Mouse (Mus musculus) kidney, adult 2 months (tissue): ENCODE results near the gene Supt20. TPM values are rescaled to one million over a fixed set of nuclear protein-coding genes. Genes with fewer than 3 reads are reported as not detected.
"Not testable (repeated sequence)": the region's sequence is repeated elsewhere in the genome, so short reads cannot be mapped to it uniquely, and the experiment has no call there.

Experiments
- DNase-seq: peaks from one replicate; pipeline ENCODE4 v3.0.0; 2021
- H3K27ac ChIP-seq: fragments of 200-500 bp; 2 replicates; pipeline ENCODE4 v1.5.1; 2012; ENCODE audit warnings: low read depth, low read length, control low read depth, inconsistent platforms; ENCODE audit not compliant: insufficient read depth
- H3K27me3 ChIP-seq: fragments of 200-500 bp; replicated peaks from 2 replicates; pipeline ENCODE4 v1.6.1; 2012; ENCODE audit warnings: mild to moderate bottlenecking, moderate library complexity, low read length, inconsistent platforms; ENCODE audit not compliant: control insufficient read depth, insufficient read depth
- H3K36me3 ChIP-seq: fragments of 200-500 bp; 2 replicates; pipeline ENCODE4 v1.6.1; 2012; ENCODE audit warnings: mild to moderate bottlenecking, moderate library complexity, low read length, inconsistent platforms; ENCODE audit not compliant: control insufficient read depth, insufficient read depth
- H3K4me1 ChIP-seq: fragments of 200-500 bp; 2 replicates; pipeline ENCODE4 v1.6.1; 2011; ENCODE audit warnings: low read length; ENCODE audit not compliant: control insufficient read depth, insufficient read depth
- H3K4me3 ChIP-seq: fragments of 200-500 bp; 2 replicates; pipeline ENCODE4 v1.5.1; 2011; ENCODE audit warnings: mild to moderate bottlenecking, low read depth, low read length, control low read depth; ENCODE audit not compliant: insufficient read depth
- CTCF ChIP-seq: fragments of 200-500 bp; conservative IDR thresholded peaks from 2 replicates; pipeline ENCODE4 v1.5.1; 2011; ENCODE audit warnings: low read depth, mild to moderate bottlenecking, control low read depth, low read length, moderate library complexity, mixed read lengths; ENCODE audit not compliant: insufficient read depth, insufficient read length
- POLR2A ChIP-seq: fragments of 200-500 bp; IDR thresholded peaks from one replicate; pipeline ENCODE4 v1.6.1; 2011; ENCODE audit warnings: low read depth, low read length, control low read depth
- WGBS: fragments of 180-500 bp; shearing (Covaris S2); methylation state at CpG from one replicate; pipeline ENCODE4 v1.1.7; 2018; 5-methylcytosine and 5-hydroxymethylcytosine counted together
- polyA plus RNA-seq: library from polyadenylated mRNA; depleted of rRNA; stranded (reverse); fragments of >200 nt; gene quantifications from 2 replicates; pipeline ENCODE4 v1.2.3, GENCODE M21; 2012

Gene Supt20
- polyA plus RNA-seq, 1 experiment = 32.7 TPM

DNA sequence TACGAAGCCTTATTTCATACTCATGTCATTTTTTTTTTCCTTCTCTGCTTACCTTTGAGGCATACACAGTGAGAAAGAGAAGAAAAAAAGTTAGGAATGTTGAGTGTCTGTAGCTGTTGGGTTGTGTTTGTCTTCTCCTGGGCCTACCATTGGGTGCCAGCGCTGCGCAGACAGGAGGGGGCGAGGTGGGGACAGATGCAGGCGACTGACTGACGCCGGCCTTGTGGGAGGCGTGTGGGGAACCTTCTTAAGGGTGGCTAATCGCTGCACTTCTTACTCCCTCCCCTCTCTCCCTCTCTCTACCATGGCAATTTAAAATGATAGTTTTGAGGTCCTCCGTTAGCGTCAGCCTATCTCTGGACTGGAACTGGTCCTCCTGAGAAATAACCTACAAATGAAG is 63.5 kb downstream of the Supt20 start:
- H3K27ac ChIP-seq = no peak overlapping the region
- 8% methylated on average over 11 of the region's 11 CpGs for WGBS

GRCm38 (mm10) chr3:54757446-54757845 is 64.8 kb downstream of the Supt20 start:
- no peak for DNase-seq
- no peaks in the 10 kb centered on the region for H3K4me1 ChIP-seq
- no peak overlapping the region for H3K4me3 ChIP-seq
- no peaks in the 10 kb centered on the region for H3K27me3 ChIP-seq
- no peak overlapping the region for H3K27ac ChIP-seq
- WGBS = 90% methylated on average over 8 of the region's 8 CpGs
- TF ChIP-seq CTCF = no peak
- no peak for TF ChIP-seq POLR2A
- no peaks in the 10 kb centered on the region for H3K36me3 ChIP-seq

More for the DNA sequence above, 63.5 kb downstream of the Supt20 start:
- Histone ChIP-seq H3K36me3 (no peaks in the 10 kb centered on the region), H3K27me3 (no peaks in the 10 kb centered on the region), H3K4me3 (peak overlapping the region; percentile 70), H3K4me1 (no peaks in the 10 kb centered on the region)
- TF ChIP-seq POLR2A (no peak), CTCF (no peak)
- peak; percentile 38 for DNase-seq

DNA sequence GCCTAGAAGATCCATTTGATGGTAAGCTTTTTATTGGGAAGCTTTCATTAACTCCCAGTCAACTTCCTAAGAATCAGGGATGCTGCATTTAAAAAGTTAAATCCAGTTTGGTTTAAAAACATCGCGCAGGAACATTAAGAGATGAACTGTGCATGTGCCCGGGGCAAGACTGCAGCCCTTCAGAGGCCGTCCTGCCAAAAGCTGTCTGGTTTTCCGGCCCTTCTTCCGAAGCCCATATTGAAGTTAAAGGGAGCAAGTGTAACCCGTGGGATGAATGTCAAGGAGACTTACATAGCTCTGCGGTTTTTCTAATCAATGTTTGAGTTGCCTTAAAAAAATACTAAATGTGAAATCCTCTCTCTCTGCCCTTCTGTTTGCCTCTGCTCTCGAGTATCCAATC is 66.6 kb downstream of the Supt20 start:
- no peaks in the 10 kb centered on the region for H3K36me3 ChIP-seq
- 82% methylated on average over 9 of the region's 9 CpGs for WGBS
- no peak for DNase-seq
- H3K27ac ChIP-seq = no peak overlapping the region
- no peaks in the 10 kb centered on the region for H3K4me1 ChIP-seq
- no peaks in the 10 kb centered on the region for H3K27me3 ChIP-seq
- TF ChIP-seq POLR2A (no peak), CTCF (no peak)
- no peak overlapping the region for H3K4me3 ChIP-seq

DNA sequence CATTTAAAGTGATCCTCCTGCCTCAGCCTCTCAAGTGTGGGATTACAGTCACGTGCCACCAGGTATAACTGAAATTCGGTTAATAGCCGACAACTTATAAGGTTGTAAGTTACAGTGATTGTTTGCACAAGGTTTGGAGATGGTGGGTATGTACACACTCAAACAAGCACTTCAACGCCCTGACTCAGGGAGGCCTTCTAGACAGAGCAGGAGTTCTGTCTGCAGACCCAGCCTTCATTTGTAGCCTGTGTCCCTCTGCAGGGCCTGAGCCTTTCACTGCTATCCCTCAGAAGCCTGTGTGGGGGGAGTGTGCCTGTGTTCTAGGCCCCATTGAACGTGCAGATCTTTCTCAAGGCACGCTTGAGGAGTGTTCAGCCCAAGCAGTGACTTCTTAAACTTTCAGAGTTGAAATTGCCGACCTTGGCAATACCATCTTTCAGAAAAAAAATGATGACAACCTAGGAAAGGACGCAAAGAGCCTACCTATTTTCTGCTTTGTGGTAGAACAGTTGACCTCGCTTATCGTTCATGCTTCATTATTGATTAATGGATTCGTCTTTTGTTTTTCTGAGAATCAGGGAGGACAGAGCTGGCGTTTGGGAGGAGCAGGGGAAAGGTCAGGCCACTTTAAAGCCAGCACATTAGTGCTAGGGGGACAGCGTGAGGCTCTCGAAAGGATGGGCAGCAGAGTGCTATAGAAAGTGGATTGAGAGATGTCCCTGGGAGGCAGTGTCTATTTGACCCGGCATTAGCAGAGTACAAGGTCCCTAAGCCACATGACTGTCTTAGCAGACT is 67.9 kb downstream of the Supt20 start:
- Histone ChIP-seq H3K4me1 (no peaks in the 10 kb centered on the region), H3K4me3 (no peak overlapping the region), H3K36me3 (no peaks in the 10 kb centered on the region), H3K27ac (no peak overlapping the region), H3K27me3 (no peaks in the 10 kb centered on the region)
- 71% methylated on average over 15 of the region's 15 CpGs for WGBS
- TF ChIP-seq CTCF = no peak
- TF ChIP-seq POLR2A = no peak
- peak; percentile 5 for DNase-seq

DNA sequence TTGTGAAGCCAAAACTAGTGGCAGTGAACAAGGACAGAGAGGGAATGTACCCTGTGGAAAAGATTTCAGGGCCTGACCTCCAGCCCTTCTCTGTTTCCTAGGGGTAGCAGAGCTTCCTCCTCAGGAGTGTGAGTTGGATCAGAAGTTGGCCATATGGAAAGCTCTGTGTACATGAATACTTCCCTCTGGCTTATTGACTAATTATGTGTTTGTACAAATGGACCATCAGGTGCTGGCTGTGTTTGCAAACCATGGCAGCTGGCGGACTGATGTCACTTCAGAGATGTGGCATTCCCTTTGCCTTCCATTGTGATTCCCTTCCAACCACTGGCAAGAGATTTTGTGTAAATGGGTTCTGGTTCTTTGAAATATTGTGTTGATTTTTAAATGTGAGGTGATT is 68.7 kb downstream of the Supt20 start:
- H3K27ac ChIP-seq = no peak overlapping the region
- no peak for DNase-seq
- H3K27me3 ChIP-seq = no peaks in the 10 kb centered on the region
- H3K36me3 ChIP-seq = no peaks in the 10 kb centered on the region
- H3K4me3 ChIP-seq = no peak overlapping the region
- WGBS = 98% methylated on average over 1 of the region's 1 CpGs
- H3K4me1 ChIP-seq = no peaks in the 10 kb centered on the region
- TF ChIP-seq CTCF = no peak
- no peak for TF ChIP-seq POLR2A

GRCm38 (mm10) chr3:54764418-54764817 is 71.8 kb downstream of the Supt20 start:
- no peak overlapping the region for H3K27ac ChIP-seq
- DNase-seq = peak; percentile 55
- TF ChIP-seq CTCF (no peak), POLR2A (no peak)
- H3K4me3 ChIP-seq = peak overlapping the region; percentile 19; the same call in 1 of the 2 replicates
- no peaks in the 10 kb centered on the region for H3K27me3 ChIP-seq
- H3K4me1 ChIP-seq = no peaks in the 10 kb centered on the region
- WGBS = 66% methylated on average over 18 of the region's 18 CpGs
- no peaks in the 10 kb centered on the region for H3K36me3 ChIP-seq

DNA sequence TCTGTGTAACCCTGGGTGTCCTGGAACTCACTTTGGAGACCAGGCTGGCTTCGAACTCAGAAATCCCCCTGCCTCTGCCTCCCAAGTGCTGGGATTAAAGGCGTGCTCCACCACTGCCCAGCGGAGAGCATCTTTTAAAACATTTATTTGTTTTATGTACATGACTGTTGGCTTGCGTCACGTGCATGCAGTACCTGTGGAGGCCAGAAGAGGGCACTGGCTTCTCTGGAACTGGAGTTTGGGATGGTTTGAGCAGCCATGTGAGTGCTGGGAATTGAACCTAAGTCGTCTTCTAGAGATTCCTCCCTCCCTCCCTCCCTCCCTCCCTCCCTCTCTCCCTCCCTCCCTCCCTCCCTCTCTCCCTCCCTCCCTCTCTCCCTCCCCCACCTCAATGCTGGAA is 72.9 kb downstream of the Supt20 start:
- not testable (repeated sequence) for H3K27ac ChIP-seq, H3K27me3 ChIP-seq, H3K4me1 ChIP-seq, H3K4me3 ChIP-seq, H3K36me3 ChIP-seq, DNase-seq
- TF ChIP-seq CTCF = peak; percentile 34; the same call in 1 of the 2 replicates
- WGBS = 94% methylated on average over 6 of the region's 6 CpGs
